Mouse (Mus musculus) neural tube, embryonic 14.5 days (tissue): ENCODE results near the gene Mycn. TPM values are rescaled to one million over a fixed set of nuclear protein-coding genes. Genes with fewer than 3 reads are reported as not detected.

Source experiments
- ATAC-seq: fragments of 200-750 bp; cut with Nextera tagmentation; 2 replicates; pipeline ENCODE4 v1.8.0; 2017; ENCODE audit warnings: low read depth, mild to moderate bottlenecking, moderate TSS enrichment, moderate library complexity
- H3K27ac ChIP-seq: fragments of 300-500 bp; sonication (generic); 2 replicates; pipeline ENCODE4 v1.5.1; 2014; ENCODE audit warnings: low read depth, mild to moderate bottlenecking, control low read depth, low read length, moderate library complexity, mixed read lengths
- H3K27me3 ChIP-seq: fragments of 300-500 bp; sonication (generic); 2 replicates; pipeline ENCODE4 v1.6.1; 2014; ENCODE audit warnings: low read length; ENCODE audit not compliant: control insufficient read depth, insufficient read depth
- H3K36me3 ChIP-seq: fragments of 300-500 bp; sonication (generic); 2 replicates; pipeline ENCODE4 v1.6.1; 2014; ENCODE audit warnings: low read length, mixed read lengths; ENCODE audit not compliant: control insufficient read depth, insufficient read depth
- H3K4me1 ChIP-seq: fragments of 300-500 bp; sonication (generic); 2 replicates; pipeline ENCODE4 v1.6.1; 2014; ENCODE audit warnings: low read length; ENCODE audit not compliant: control insufficient read depth, insufficient read depth
- H3K4me2 ChIP-seq: fragments of 300-500 bp; sonication (generic); 2 replicates; pipeline ENCODE4 v1.6.1; 2014; ENCODE audit warnings: mild to moderate bottlenecking, low read depth, low read length, control low read depth
- H3K4me3 ChIP-seq: fragments of 300-500 bp; sonication (generic); 2 replicates; pipeline ENCODE4 v1.5.1; 2014; ENCODE audit warnings: low read depth, low read length, control low read depth, mixed read lengths
- H3K9ac ChIP-seq: fragments of 300-500 bp; sonication (generic); replicated peaks from 2 replicates; pipeline ENCODE4 v1.6.1; 2014; ENCODE audit warnings: low read depth, mild to moderate bottlenecking, control low read depth, low read length, mixed read lengths
- H3K9me3 ChIP-seq: fragments of 300-500 bp; sonication (generic); 2 replicates; pipeline ENCODE4 v1.6.1; 2016; ENCODE audit warnings: low read length; ENCODE audit not compliant: control insufficient read depth
- WGBS: fragments of 180-500 bp; shearing (Covaris S2); extraction: QIAGEN DNeasy Blood & Tissue Kit; methylation state at CpG from one replicate; pipeline ENCODE4 v1.1.7; 2014; 5-methylcytosine and 5-hydroxymethylcytosine counted together
- polyA plus RNA-seq: library from polyadenylated mRNA; unstranded; fragments of >200 nt; fragmentation: Nextera tagmentation; extraction: Ambion mirVana; gene quantifications from 2 replicates; pipeline ENCODE4 v1.2.1, GENCODE M21; 2014

Gene Mycn
- 38.6 and 48.1 TPM in 2 replicates for polyA plus RNA-seq

DNA sequence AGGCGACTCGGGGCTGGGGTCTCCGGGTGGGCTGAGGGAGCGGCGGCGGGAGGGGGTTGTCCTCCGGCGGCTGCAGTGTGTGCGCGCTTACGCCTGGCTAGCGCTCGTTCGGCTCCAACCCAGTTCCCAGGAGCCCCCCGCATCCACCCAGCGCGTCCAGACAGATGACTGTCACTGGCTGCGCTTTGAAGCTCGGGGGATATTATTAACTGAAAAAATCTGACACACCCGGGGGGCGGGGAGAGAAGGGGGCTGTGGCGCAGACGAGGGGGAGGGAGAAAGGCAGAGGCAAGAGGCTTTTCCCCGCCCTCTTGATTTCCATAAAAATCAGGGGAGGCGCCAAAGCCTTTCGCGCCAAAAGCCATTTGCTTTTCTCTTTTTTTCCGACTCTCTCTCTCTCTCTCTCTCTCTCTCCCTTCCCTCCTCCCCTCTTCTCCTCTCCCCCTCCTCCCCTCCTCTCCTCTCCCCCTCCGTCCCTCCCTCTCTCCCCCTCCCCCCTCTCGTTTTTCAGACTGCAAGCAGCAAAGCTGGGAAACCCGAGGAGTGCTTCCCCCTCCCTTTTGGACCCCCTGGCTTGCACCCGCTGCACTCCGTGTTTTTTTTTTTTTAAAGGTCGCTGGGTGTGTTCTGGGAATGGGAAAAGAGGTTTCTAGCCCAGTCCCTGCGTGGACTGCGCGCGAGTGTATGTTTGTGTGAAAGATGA, at the start of gene Mycn:
Gene Mycn (minus strand): TSS at position 254 of the 703 bp plus-strand sequence.
- H3K36me3 ChIP-seq, result peaks cover 7% of the 10 kb centered on the region; the same call in 1 of the 2 replicates
- H3K4me2 ChIP-seq, result peak within 1 kb of the TSS; percentile 77
- WGBS, result under 1% methylated on average over 38 of the region's 38 CpGs
- ATAC-seq, result peak; percentile 76
- H3K4me3 ChIP-seq, result peak within 1 kb of the TSS; percentile 66
- H3K9ac ChIP-seq, result peak within 1 kb of the TSS; percentile 79
- peak within 1 kb of the TSS; percentile 96 for H3K27ac ChIP-seq
- H3K27me3 ChIP-seq, result no peaks in the 10 kb centered on the region
- H3K9me3 ChIP-seq, result no peaks in the 10 kb centered on the region
- peaks cover 5% of the 10 kb centered on the region; the same call in 1 of the 2 replicates for H3K4me1 ChIP-seq

- Histone ChIP-seq H3K4me2 (no peak overlapping the region), H3K9me3 (no peaks in the 10 kb centered on the region), H3K27ac (no peak overlapping the region), H3K27me3 (no peaks in the 10 kb centered on the region), H3K9ac (no peak overlapping the region), H3K36me3 (no peaks in the 10 kb centered on the region), H3K4me1 (no peaks in the 10 kb centered on the region), H3K4me3 (no peak overlapping the region)
- WGBS, result 78% methylated on average over 8 of the region's 8 CpGs
- ATAC-seq, result no peak
Measured at GRCm38 (mm10) chr12:12987376-12987775, 45.7 kb upstream of the Mycn start.

DNA sequence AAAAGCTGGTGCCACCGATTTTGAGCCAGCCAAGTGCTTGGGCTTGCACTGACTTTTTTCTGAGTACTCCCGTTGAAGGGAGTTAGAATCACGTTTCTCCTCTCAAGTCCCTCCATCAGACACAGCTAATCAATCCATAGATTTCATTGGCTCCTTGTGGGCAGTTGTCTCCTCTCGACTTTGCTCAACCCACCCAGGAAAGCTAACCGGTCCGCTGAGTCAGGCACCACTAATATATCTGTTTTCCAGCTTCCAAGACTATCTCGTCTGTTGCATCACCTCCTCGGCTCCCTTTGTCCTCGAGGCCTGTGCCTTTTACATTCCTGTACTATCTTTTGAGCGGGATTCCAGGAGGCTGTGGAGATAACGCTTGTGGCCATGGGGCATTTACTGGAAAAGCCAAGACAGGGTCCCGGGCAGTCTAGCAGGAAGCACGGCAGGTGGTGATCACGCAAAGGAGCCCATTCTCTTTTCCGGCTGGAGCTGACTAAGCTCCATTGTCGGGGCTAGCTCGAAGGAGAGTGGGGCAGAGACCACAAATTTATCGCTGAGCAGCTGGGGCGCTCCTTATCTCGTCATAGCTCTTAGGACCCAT, 45.0 kb upstream of the Mycn start:
- H3K27ac ChIP-seq, result no peak overlapping the region
- H3K36me3 ChIP-seq, result no peaks in the 10 kb centered on the region
- H3K27me3 ChIP-seq, result no peaks in the 10 kb centered on the region
- no peak overlapping the region for H3K9ac ChIP-seq
- ATAC-seq, result no peak
- H3K4me1 ChIP-seq, result no peaks in the 10 kb centered on the region
- 85% methylated on average over 20 of the region's 20 CpGs for WGBS
- no peak overlapping the region for H3K4me3 ChIP-seq
- no peaks in the 10 kb centered on the region for H3K9me3 ChIP-seq
- H3K4me2 ChIP-seq, result no peak overlapping the region

- H3K4me3 ChIP-seq, result no peak overlapping the region
- H3K9me3 ChIP-seq, result no peaks in the 10 kb centered on the region
- 93% methylated on average over 1 of the region's 1 CpGs for WGBS
- H3K4me2 ChIP-seq, result no peak overlapping the region
- no peak for ATAC-seq
- no peaks in the 10 kb centered on the region for H3K36me3 ChIP-seq
- no peaks in the 10 kb centered on the region for H3K27me3 ChIP-seq
- H3K9ac ChIP-seq, result no peak overlapping the region
- no peaks in the 10 kb centered on the region for H3K4me1 ChIP-seq
- no peak overlapping the region for H3K27ac ChIP-seq
Measured at GRCm38 (mm10) chr12:12983032-12983431, 41.3 kb upstream of the Mycn start.

DNA sequence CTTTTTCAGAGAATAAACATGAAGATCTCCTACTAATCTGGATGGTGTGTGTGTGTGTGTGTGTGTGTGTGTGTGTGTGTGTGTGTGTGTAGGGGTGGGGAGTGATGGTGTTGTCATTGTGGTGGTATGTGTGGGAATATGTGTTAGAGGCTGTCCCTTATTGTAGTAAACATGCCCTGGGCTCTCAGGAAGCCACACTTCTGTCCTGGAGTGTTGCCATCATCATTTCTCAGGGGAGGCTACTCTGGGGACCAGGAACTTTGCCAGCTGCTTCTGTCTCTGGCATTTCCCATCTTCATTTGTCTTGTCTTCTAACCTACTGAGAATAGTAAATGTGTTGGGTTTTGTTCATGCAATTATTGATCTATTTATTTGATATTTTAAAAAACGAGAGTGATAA, 33.7 kb upstream of the Mycn start:
- no peaks in the 10 kb centered on the region for H3K36me3 ChIP-seq
- no peaks in the 10 kb centered on the region for H3K9me3 ChIP-seq
- ATAC-seq, result no peak
- H3K9ac ChIP-seq, result no peak overlapping the region
- WGBS, result 44% methylated on average over 1 of the region's 1 CpGs
- H3K27me3 ChIP-seq, result no peaks in the 10 kb centered on the region
- no peak overlapping the region for H3K4me2 ChIP-seq
- H3K4me3 ChIP-seq, result no peak overlapping the region
- no peak overlapping the region for H3K27ac ChIP-seq
- no peaks in the 10 kb centered on the region for H3K4me1 ChIP-seq

GRCm38 (mm10) chr12:12972756-12973435, 31.2 kb upstream of the Mycn start:
- Histone ChIP-seq H3K36me3 (no peaks in the 10 kb centered on the region), H3K27me3 (no peaks in the 10 kb centered on the region), H3K9me3 (no peaks in the 10 kb centered on the region), H3K4me3 (no peak overlapping the region), H3K4me1 (no peaks in the 10 kb centered on the region), H3K9ac (no peak overlapping the region), H3K27ac (no peak overlapping the region), H3K4me2 (no peak overlapping the region)
- no peak for ATAC-seq
- WGBS, result 58% methylated on average over 8 of the region's 8 CpGs

DNA sequence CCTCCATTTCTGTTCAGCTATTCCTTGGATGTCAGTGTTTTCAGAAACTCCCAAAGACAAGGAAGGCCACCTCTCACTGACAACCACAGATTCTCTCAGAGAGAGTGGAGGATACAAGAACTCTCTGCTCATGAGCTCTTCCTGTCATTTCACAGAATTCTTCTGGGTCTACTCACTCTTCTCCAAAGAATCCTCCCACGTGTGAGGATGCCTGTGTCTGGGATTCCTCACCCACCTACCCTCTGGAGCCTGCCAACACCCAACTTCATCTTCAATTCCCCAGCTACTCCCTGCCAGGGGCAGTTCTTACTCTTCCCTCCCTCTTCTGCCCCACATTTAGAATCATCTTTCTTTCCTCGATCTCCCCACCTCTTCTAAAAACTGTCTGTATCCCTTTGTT, 26.2 kb upstream of the Mycn start:
- no peak overlapping the region for H3K4me3 ChIP-seq
- ATAC-seq, result no peak
- no peak overlapping the region for H3K4me2 ChIP-seq
- no peaks in the 10 kb centered on the region for H3K36me3 ChIP-seq
- H3K27ac ChIP-seq, result no peak overlapping the region
- H3K9ac ChIP-seq, result no peak overlapping the region
- H3K27me3 ChIP-seq, result no peaks in the 10 kb centered on the region
- no peaks in the 10 kb centered on the region for H3K4me1 ChIP-seq
- no peaks in the 10 kb centered on the region for H3K9me3 ChIP-seq
- WGBS, result 75% methylated on average over 2 of the region's 2 CpGs

DNA sequence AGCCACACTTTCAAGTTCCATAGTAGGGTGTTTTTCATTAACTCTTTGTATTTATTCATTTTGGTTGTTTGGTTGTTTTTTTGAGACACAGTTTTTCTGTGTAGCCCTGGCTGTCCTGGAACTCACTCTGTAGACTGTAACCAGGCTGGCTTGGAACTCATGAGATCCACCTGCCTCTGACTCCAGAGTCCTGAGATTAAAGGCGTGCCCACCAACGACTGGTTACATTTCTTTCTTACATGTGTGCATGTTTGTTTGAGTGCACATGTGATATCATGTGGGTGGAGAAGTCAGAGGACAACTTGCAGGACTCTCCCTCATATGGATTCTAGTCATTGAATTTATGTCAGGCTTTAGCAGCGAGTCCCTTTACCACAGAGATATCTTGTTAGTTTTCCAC, 23.1 kb upstream of the Mycn start:
- Histone ChIP-seq H3K27ac (no peak overlapping the region), H3K27me3 (no peaks in the 10 kb centered on the region), H3K9me3 (no peaks in the 10 kb centered on the region), H3K9ac (no peak overlapping the region), H3K4me1 (no peaks in the 10 kb centered on the region), H3K4me2 (no peak overlapping the region), H3K36me3 (no peaks in the 10 kb centered on the region), H3K4me3 (no peak overlapping the region)
- no peak for ATAC-seq
- 88% methylated on average over 3 of the region's 3 CpGs for WGBS

DNA sequence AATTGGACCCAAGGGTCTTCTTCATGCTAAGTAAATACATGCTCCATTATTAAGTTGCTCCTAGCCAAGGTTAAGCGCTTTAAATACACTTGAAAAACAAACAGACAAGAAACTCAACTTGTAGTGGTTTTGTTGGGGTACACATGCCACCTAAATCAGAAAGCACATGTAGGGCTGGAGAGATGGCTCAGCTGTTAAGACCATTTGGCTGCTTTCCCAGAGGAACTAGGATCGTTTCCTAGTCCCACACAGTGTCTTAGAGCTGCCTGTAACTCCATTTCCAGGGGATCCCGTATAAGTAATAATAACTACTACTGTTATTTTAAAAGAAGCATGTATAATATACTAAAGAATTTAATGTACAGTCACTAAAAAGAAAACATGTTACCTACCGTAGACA, 5.9 kb upstream of the Mycn start:
- H3K27ac ChIP-seq, result no peak overlapping the region
- WGBS, result 77% methylated on average over 4 of the region's 4 CpGs
- no peaks in the 10 kb centered on the region for H3K27me3 ChIP-seq
- no peaks in the 10 kb centered on the region for H3K4me1 ChIP-seq
- no peak overlapping the region for H3K9ac ChIP-seq
- no peak for ATAC-seq
- no peaks in the 10 kb centered on the region for H3K9me3 ChIP-seq
- no peaks in the 10 kb centered on the region for H3K36me3 ChIP-seq
- no peak overlapping the region for H3K4me2 ChIP-seq
- no peak overlapping the region for H3K4me3 ChIP-seq
